Mouse (Mus musculus): Measurements from ENCODE around the gene Coro2b.
A peak's percentile ranks its signal among the peaks of the same experiment; 100 is the strongest.

Gene Coro2b

DNA sequence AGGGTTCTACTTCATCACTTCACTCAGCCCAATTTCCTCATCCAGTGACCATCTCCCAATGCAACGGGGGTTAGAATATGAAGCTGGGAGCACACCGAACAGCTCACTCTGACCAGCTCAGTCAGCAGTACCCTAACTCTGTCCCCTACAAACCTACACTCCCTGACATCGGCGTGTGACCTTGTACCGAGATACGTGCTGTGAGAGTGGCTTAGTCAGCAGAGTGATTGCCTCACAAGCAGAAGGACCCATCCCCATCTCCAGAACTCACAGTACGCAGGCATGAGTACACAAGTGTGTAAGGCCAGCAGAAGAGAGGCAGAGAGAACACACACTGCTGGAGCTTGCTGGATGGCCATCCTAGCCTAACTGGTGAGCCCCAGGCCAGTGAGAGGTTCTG is 21.7 kb downstream of the Coro2b start:
- DNase-seq (ENCODE audit: low spot score in 2 of 2), result no peak

DNA sequence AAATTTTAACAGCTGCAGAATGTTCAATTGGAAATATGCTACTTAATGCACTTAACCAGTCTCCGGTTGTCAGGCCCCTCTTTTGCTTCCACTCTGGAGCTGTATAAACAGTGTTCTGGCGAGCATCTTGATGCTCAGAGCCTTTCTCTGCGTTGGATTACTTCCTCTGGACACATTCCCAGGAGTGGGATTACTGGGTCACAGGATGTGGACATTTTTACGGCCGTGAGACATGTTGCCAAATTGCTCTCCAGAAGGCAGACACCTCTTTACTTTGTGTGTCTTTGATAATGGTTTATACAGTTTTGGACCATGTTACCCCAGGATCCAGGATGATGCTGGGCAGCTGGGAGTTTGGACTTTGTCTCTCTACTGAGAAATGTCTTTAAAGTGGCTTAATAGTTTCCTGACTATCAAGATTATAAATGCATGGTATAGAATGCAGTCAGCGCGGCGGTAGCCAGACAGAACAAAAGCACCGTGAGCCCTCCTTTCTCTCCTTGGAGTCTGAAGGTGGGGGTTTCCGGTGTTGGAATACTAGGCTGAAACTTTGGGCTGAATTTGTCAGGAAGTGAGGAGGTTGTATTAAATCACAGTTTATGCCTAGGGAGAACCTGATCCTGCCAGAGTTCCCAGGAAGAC is 23.2 kb downstream of the Coro2b start:
- no peak for DNase-seq (ENCODE audit: low spot score in 2 of 2)

- DNase-seq (ENCODE audit: low spot score in 2 of 2), result no peak
Observed at GRCm38 (mm10) chr9:62510530-62510936, 26.3 kb downstream of the Coro2b start.

GRCm38 (mm10) chr9:62509617-62510016 is 27.2 kb downstream of the Coro2b start:
- DNase-seq (ENCODE audit: low spot score in 2 of 2), result no peak

DNA sequence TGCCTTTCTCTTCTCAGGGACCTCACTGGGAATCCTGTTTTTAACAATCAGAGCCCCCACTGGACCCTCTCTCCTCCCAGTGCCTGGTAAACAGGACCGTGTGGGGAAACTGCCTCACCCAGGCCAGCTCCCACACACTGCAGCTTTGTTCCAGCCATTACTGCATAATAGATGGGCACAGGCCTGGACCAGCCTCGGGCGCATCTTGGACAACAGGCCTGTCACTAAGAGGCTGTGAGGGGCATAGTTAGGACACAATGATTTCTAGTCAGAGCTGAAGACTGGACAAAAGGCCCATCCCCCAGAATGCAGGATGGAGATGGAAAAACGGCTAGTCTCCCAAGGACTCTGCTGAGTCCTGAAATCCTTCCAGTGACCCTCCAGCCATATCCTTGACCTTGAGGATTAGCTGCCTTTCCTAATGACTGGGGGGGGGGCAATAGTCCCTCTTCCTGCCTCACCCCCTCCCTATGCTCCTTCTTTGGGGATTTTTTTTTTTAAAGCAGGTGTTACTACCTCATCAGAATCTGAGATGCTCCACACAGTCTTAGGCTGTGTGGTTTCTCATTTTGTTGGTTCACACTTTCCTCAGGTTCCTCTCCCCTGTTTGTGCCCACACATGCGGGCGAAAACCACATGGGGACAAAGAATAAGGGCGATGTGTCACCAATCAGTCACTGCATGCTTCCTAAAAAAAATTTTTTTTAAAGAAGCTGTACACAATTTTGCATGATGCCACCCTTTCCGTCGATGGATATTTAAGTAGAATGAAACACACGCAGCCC is 27.9 kb downstream of the Coro2b start:
- no peak for DNase-seq (ENCODE audit: low spot score in 2 of 2)

DNA sequence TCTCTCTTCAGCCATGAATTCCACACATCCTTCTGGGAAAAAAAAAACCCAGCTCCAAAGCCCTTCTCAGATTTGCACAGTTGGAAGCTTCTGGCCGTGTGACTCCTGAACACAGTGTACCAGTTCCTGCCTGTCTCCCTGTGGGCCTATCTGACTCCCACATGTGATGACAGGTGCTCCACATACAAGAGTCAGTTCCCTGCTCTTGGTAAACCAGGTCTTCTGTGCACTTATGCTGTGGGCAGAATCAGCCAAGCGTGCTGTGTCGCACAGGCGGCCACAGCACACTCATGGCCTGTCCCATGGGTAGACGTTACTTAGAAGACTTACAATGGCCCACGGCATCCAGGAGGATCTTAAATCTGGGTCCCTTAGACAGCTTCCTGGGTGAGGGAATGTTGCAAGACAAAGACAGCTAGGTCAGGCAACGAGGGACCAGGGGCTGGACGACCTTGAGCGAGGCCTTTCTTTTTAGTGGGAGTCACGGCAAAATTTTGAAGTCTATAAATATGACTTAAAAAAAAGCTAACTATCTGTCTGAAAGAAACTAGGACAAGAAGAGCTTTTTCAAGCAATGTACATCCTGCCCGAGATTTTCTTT is 30.3 kb downstream of the Coro2b start:
- DNase-seq (ENCODE audit: low spot score in 2 of 2), result peak in 1 of 2 experiments; percentile 74

DNA sequence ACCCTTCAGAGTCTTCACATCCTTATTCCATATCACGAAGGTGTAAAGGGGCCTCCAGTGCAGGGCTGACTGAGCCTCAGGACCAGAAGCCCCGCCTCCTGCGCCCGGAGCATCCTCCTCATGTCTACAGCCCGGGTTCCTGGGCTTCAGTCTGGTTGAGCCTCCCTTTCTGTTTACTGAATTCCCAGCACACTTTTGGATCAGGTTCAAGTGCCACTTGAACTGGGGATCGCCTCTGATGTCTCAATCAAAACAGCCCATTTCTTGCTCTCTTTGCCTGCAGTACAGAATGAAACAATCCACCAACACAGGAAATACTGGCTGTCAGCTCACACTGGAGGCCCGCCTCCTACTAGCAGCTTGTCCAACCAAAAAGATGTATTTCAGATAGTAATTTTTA is 32.7 kb downstream of the Coro2b start:
- no peak for DNase-seq (ENCODE audit: low spot score in 2 of 2)

DNA sequence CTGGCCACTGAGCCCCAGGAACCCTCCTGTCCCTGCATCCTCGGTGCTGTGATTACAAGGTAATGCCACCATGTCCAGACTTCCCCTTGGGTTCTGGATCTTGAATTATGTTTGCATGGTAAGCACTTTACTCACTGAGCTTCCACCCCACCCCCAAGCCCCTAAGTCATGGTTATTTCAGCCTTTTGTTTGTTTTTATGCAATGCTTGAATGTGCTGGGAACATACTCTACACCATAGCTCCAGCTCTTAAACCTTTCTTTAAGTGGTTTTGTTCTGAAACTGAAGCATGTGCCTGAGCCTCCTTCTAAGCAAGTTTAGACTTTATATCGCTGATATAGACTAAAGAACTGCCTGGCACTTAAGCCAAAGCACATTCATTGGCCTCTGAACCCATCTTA is 34.5 kb downstream of the Coro2b start:
- no peak for DNase-seq (ENCODE audit: low spot score in 2 of 2)

GRCm38 (mm10) chr9:62501566-62501965 is 35.3 kb downstream of the Coro2b start:
- no peak for DNase-seq (ENCODE audit: low spot score in 2 of 2)

- DNase-seq (ENCODE audit: low spot score in 2 of 2), result no peak
Observed at GRCm38 (mm10) chr9:62500007-62500406, 36.8 kb downstream of the Coro2b start.

DNA sequence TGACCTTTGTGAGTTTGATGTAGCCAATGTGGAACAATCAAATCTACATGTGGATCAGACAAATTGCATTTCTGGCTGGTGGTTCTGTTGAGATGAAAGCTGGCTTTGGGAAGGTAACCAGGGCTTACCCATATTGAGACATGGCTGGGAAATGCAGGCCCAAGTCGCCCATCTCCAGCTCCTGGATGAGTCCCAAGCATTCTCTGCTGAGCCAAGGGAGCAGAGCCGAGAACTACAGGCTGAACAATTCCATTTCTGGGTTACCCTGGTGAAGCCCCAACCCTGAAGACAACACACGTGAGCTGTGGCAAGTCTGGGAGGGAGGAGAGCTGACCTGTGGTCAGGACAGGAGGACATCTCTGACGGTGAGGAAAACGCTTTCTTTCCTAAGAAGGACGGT is 37.9 kb downstream of the Coro2b start:
- no peak for DNase-seq (ENCODE audit: low spot score in 2 of 2)

GRCm38 (mm10) chr9:62497135-62498092 is 39.4 kb downstream of the Coro2b start:
- DNase-seq (ENCODE audit: low spot score in 2 of 2), result no peak

- DNase-seq (ENCODE audit: low spot score in 2 of 2), result no peak
Observed at GRCm38 (mm10) chr9:62492306-62492990, 44.4 kb downstream of the Coro2b start.

DNA sequence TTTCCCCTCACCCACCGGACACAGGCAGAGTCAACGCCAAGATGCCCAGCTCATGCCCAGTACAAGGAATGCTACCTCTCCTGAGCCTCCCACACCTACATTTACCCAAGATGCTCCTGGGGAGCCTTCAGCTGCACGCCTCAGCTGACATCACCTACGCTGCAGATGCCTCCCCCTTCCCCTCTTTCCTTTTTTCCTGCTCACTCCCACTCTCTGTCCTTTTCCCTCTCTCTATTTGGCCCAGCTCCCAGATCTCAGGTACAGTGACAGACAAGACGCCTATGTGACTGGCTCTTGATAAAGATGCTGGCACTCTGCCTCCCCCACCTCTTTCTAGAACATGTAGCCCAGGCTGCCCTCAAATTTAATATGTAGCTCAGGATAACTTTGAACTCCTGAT is 45.2 kb downstream of the Coro2b start:
- DNase-seq (ENCODE audit: low spot score in 2 of 2), result peak; percentile 71 to 82

DNA sequence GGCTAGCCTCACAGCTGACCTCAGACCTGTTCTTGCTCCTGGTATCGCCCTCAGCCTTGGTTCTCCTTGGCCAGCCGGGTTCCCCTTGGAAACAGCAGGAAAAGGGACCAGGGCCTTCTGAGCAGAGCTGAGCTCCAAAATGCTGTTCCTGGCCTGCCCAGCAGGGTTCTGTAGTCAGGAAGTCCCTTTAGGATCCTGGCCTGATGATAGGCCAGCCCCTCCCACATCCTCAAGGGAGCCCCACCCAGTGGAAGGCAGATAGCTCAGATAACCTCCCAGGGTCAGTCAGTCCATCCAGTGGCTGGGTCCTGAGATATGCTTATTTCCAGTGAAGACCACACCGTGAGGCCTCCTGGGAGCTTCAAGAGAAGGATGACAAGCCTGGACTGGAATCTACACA is 45.7 kb downstream of the Coro2b start:
- DNase-seq (ENCODE audit: low spot score in 2 of 2), result no peak

DNA sequence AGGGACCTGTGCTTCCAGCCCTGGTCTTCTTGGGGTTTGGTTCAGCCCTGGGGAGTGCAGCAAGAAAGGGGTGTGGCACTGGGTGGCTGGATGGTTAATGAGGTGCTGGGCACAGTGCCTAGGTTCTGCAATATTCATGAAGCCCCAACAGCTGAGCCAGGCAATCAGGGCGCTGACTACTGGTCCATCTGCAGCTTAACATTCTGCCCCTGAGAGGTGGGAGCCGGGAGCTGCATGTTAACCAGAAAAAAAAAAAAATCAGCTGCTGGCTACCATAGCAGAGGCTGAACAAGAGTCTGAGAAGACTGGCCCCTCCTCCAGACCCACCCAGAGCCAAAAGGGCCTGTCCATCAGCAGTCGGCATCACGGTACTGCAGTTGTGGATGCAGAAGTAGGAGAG is 52.7 kb downstream of the Coro2b start:
- no peak for DNase-seq (ENCODE audit: low spot score in 2 of 2)

DNA sequence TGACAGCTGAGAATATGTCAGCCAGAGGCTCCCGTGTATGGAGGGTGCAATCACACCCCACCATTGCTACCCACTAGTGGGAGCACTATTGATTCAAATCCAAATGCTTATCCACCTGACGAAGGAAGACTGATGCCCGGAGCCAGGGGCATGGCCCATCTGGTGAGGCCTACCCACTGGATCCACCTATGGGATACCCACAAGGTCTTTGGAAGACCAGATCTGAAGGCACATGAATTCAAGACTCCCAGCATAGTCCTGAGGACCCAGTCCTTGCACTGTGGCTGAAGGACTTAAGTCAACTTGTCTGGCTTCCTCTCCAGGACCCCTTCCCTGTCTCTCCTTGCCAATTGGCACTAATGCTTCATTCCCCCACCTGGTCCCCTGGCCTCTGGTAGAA is 54.1 kb downstream of the Coro2b start:
- DNase-seq (ENCODE audit: low spot score in 2 of 2), result no peak

- no peak for DNase-seq (ENCODE audit: low spot score in 2 of 2)
Observed at GRCm38 (mm10) chr9:62480898-62481642, 55.8 kb downstream of the Coro2b start.

- no peak for DNase-seq (ENCODE audit: low spot score in 2 of 2)
Observed at GRCm38 (mm10) chr9:62480149-62480548, 56.7 kb downstream of the Coro2b start.

- DNase-seq (ENCODE audit: low spot score in 2 of 2), result peak; percentile 75 to 81
Observed at GRCm38 (mm10) chr9:62476782-62477487, 59.9 kb downstream of the Coro2b start.
